Mouse (Mus musculus): Measurements from ENCODE around the gene Uqcc2.

GRCm38 (mm10) chr17:27118676-27119539 lies 14.8 kb downstream of the Uqcc2 start:
- TF ChIP-seq CTCF (IDR thresholded peaks at IDR 0.05; ENCODE audit: borderline replicate concordance, extremely low read depth, insufficient read depth, insufficient read length) (no peak), POLR2A (IDR thresholded peaks at IDR 0.05; ENCODE audit: borderline replicate concordance, extremely low read depth, insufficient read depth, insufficient read length, poor library complexity, severe bottlenecking) (no peak)
